Mouse (Mus musculus) gastrocnemius, adult 18-20 months (tissue): Measurements from ENCODE around the gene Ptdss2. TPM values are rescaled to one million over a fixed set of nuclear protein-coding genes. Genes with fewer than 3 reads are reported as not detected.

Experiments used
- DNase-seq: peaks from one replicate; pipeline ENCODE4 v3.0.0; 2021; ENCODE audit warnings: low spot score
- total RNA-seq, 2 experiments: library from RNA; stranded (reverse); gene quantifications; 2 replicates each; pipeline ENCODE4 v1.2.3; 2021

Gene Ptdss2
- total RNA-seq, 2 experiments from 2014 or later = 20.2 to 21.1 TPM

GRCm38 (mm10) chr7:141121051-141121531, 1.1 kb upstream of the Ptdss2 start:
- no peak for DNase-seq

GRCm38 (mm10) chr7:141122689-141123516, 721 bp downstream of the Ptdss2 start:
- DNase-seq = peak; percentile 96

- DNase-seq = no peak
Measured at GRCm38 (mm10) chr7:141123517-141123856, 1.3 kb downstream of the Ptdss2 start.

- peak; percentile 86 for DNase-seq
Measured at GRCm38 (mm10) chr7:141131024-141131820, 9.0 kb downstream of the Ptdss2 start.

GRCm38 (mm10) chr7:141131904-141132755, 9.9 kb downstream of the Ptdss2 start:
- DNase-seq = no peak

GRCm38 (mm10) chr7:141141326-141141725, 19.1 kb downstream of the Ptdss2 start:
- DNase-seq = no peak

- no peak for DNase-seq
Measured at GRCm38 (mm10) chr7:141143112-141143511, 20.9 kb downstream of the Ptdss2 start.

- no peak for DNase-seq
Measured at GRCm38 (mm10) chr7:141143861-141144260, 21.7 kb downstream of the Ptdss2 start.

- no peak for DNase-seq
Measured at GRCm38 (mm10) chr7:141144650-141145049, 22.5 kb downstream of the Ptdss2 start.

GRCm38 (mm10) chr7:141145403-141145802, 23.2 kb downstream of the Ptdss2 start:
- DNase-seq = no peak

- DNase-seq = no peak
Measured at GRCm38 (mm10) chr7:141146043-141146595, 23.9 kb downstream of the Ptdss2 start.

GRCm38 (mm10) chr7:141147044-141147443, 24.9 kb downstream of the Ptdss2 start:
- DNase-seq = no peak

- no peak for DNase-seq
Measured at GRCm38 (mm10) chr7:141148639-141149038, 26.5 kb downstream of the Ptdss2 start.

- no peak for DNase-seq
Measured at GRCm38 (mm10) chr7:141155362-141155761, 33.2 kb downstream of the Ptdss2 start.

- no peak for DNase-seq
Measured at GRCm38 (mm10) chr7:141164397-141164796, 42.2 kb downstream of the Ptdss2 start.

- peak; percentile 20 for DNase-seq
Measured at GRCm38 (mm10) chr7:141164850-141165249, 42.7 kb downstream of the Ptdss2 start.

GRCm38 (mm10) chr7:141167901-141168517, 45.8 kb downstream of the Ptdss2 start:
- peak; percentile 28 for DNase-seq

GRCm38 (mm10) chr7:141168518-141168953, 46.4 kb downstream of the Ptdss2 start:
- peak; percentile 62 for DNase-seq

- DNase-seq = no peak
Measured at GRCm38 (mm10) chr7:141169300-141169699, 47.1 kb downstream of the Ptdss2 start.

- no peak for DNase-seq
Measured at GRCm38 (mm10) chr7:141169866-141170265, 47.7 kb downstream of the Ptdss2 start.
